Mouse (Mus musculus) intestine, embryonic 15.5 days (tissue): ENCODE measurements around the gene Gga3. TPM values are rescaled to one million over a fixed set of nuclear protein-coding genes. Genes with fewer than 3 reads are reported as not detected.
A peak's percentile ranks its signal among the peaks of the same experiment; 100 is the strongest.

Source experiments
- ATAC-seq: fragments of 200-750 bp; cut with Nextera tagmentation; 2 replicates; pipeline ENCODE4 v1.8.0; 2017; ENCODE audit warnings: moderate TSS enrichment, moderate library complexity
- H3K27ac ChIP-seq: fragments of 300-500 bp; sonication (generic); 2 replicates; pipeline ENCODE4 v1.5.1; 2015; ENCODE audit warnings: mild to moderate bottlenecking, inconsistent platforms
- H3K27me3 ChIP-seq: fragments of 300-500 bp; sonication (generic); replicated peaks from 2 replicates; pipeline ENCODE4 v1.6.1; 2015; ENCODE audit warnings: inconsistent platforms
- H3K36me3 ChIP-seq: fragments of 300-500 bp; sonication (generic); 2 replicates; pipeline ENCODE4 v1.6.1; 2015; ENCODE audit warnings: inconsistent platforms
- H3K4me1 ChIP-seq: fragments of 300-500 bp; sonication (generic); replicated peaks from 2 replicates; pipeline ENCODE4 v1.6.1; 2015; ENCODE audit warnings: inconsistent platforms
- H3K4me2 ChIP-seq: fragments of 300-500 bp; sonication (generic); replicated peaks from 2 replicates; pipeline ENCODE4 v1.6.1; 2015; ENCODE audit warnings: mild to moderate bottlenecking, inconsistent platforms
- H3K4me3 ChIP-seq: fragments of 300-500 bp; sonication (generic); replicated peaks from 2 replicates; pipeline ENCODE4 v1.5.1; 2015; ENCODE audit warnings: inconsistent platforms
- H3K9ac ChIP-seq: fragments of 300-500 bp; sonication (generic); 2 replicates; pipeline ENCODE4 v1.6.1; 2015; ENCODE audit warnings: inconsistent platforms
- H3K9me3 ChIP-seq: fragments of 300-500 bp; sonication (generic); 2 replicates; pipeline ENCODE4 v1.6.1; 2016; ENCODE audit warnings: inconsistent platforms
- WGBS: fragments of 180-500 bp; shearing (Covaris S2); methylation state at CpG from one replicate; pipeline ENCODE4 v1.1.7; 2015; 5-methylcytosine and 5-hydroxymethylcytosine counted together
- polyA plus RNA-seq: library from polyadenylated mRNA; unstranded; fragments of >200 nt; fragmentation: Nextera tagmentation; extraction: Ambion mirVana; gene quantifications from 2 replicates; pipeline ENCODE4 v1.2.1, GENCODE M21; 2015

Gene Gga3
- polyA plus RNA-seq, 1 experiment from 2014 or later = 18.3 TPM

DNA sequence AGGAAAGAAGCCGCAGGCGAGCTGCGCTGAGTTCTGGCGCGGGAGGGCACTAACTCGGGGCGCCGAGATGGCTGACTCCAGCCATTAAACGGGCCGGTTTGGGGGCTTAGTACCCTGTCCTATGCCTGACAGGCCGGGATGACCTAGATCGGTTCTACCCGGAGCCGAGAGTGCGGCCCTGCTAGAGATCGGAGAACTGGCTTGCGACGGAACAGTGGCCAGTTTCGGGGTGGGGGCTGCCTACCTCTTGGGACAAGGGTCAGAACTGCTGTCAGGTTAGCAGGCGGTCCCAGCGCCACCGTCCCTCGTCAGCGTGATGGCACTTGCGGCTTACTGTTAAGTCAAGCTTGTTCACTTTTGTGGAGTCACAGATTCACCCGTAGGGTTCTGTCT is 449 bp upstream of the Gga3 start:
- Histone ChIP-seq H3K27ac (peak overlapping the region; percentile 88), H3K9ac (peak overlapping the region; percentile 91), H3K27me3 (no peaks in the 10 kb centered on the region), H3K4me1 (peaks cover 15% of the 10 kb centered on the region), H3K36me3 (peaks cover 31% of the 10 kb centered on the region), H3K9me3 (no peaks in the 10 kb centered on the region), H3K4me3 (peak overlapping the region; percentile 94), H3K4me2 (peak overlapping the region; percentile 80)
- ATAC-seq = peak; percentile 35
- WGBS = under 1% methylated on average over 26 of the region's 26 CpGs

DNA sequence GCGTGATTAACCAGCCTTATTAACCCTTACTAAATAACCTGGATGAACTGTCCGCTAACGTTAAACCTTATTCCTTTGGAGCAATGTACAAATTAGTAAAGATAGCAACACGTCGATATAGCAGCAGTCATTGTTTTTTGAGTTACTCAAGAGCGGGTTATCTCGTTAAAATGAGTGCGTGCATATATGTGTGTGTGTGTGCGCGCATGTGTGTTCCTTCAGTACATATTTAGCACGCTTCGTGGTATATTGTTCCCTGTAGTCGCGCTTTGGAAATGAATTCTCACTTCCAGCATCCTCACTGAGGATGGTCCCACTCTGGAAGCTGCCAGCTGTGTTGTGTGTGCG is 749 bp downstream of the Gga3 start:
- Histone ChIP-seq H3K36me3 (peaks cover 21% of the 10 kb centered on the region), H3K9ac (peak overlapping the region; percentile 91), H3K27me3 (no peaks in the 10 kb centered on the region), H3K9me3 (no peaks in the 10 kb centered on the region), H3K4me3 (peak overlapping the region; percentile 94), H3K4me1 (peaks cover 15% of the 10 kb centered on the region), H3K4me2 (peak overlapping the region; percentile 80), H3K27ac (peak overlapping the region; percentile 88)
- WGBS = 4% methylated on average over 15 of the region's 15 CpGs
- no peak for ATAC-seq

DNA sequence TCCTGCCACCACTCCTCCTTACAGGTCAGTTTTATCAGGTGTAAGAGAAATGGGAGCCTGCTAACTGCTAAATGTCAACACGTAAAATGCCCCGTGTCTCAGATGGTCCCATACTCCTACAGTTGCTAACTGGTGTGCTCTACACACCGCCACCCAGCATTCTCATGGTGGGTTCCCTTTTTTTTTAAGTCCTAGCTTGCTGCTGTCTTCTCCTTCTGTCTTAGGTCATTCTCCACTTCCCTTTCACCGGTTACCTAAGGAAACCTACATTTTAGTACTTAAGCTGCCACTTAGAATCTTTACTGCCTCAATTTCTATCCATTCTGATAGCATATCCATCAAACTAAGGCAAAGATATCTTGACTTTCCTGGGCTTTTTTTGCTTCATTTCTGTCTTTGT is 2.7 kb downstream of the Gga3 start:
- Histone ChIP-seq H3K4me3 (no peak overlapping the region), H3K9ac (no peak overlapping the region), H3K4me1 (peaks cover 15% of the 10 kb centered on the region), H3K36me3 (peaks cover 14% of the 10 kb centered on the region), H3K27ac (no peak overlapping the region), H3K27me3 (no peaks in the 10 kb centered on the region), H3K9me3 (no peaks in the 10 kb centered on the region), H3K4me2 (no peak overlapping the region)
- WGBS = 86% methylated on average over 4 of the region's 4 CpGs
- ATAC-seq = no peak

DNA sequence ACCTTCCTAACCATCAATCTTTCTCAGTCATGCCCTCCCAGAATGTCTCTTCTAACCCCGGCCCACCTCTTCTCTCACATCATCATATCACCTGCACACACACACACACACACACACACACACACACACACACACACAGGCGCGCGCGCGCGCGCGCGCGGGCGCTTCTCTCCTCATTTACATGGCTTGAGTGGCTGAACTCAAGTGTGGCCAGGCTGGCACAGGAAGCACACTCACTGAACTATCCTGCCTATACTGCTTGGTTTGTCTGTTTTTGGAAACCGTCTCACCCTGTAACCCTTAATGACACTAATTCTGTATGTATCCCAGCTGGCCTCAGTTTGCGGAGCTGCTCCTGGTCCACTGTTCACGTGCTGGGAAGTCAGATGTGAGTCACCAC is 3.1 kb downstream of the Gga3 start:
- no peaks in the 10 kb centered on the region for H3K27me3 ChIP-seq
- peaks cover 15% of the 10 kb centered on the region for H3K4me1 ChIP-seq
- no peak overlapping the region for H3K4me2 ChIP-seq
- H3K4me3 ChIP-seq = no peak overlapping the region
- ATAC-seq = no peak
- 90% methylated on average over 15 of the region's 15 CpGs for WGBS
- peaks cover 10% of the 10 kb centered on the region for H3K36me3 ChIP-seq
- no peak overlapping the region for H3K27ac ChIP-seq
- no peaks in the 10 kb centered on the region for H3K9me3 ChIP-seq
- H3K9ac ChIP-seq = no peak overlapping the region

DNA sequence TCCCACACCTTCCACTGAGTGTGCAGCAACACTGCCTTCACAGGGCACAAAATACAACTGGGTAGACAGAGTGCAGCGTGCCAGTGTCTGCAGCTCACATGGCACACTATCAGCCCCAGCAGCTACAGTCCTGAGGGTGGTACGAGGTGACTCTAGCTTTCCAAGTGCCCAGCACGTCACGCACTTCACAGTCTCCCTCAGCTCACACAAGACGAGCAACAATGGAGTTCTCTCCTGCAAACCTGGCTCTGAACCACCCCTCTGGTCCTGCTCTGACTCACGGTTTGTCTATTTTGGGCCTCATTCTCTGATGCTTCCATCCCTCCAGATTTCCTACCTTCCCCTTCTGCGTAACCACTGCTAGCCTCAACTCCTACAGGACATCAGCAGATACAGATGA is 4.1 kb downstream of the Gga3 start:
- no peak for ATAC-seq
- Histone ChIP-seq H3K36me3 (peaks cover 14% of the 10 kb centered on the region), H3K27me3 (no peaks in the 10 kb centered on the region), H3K27ac (no peak overlapping the region), H3K4me3 (no peak overlapping the region), H3K9me3 (no peaks in the 10 kb centered on the region), H3K4me1 (peaks cover 9% of the 10 kb centered on the region), H3K4me2 (no peak overlapping the region), H3K9ac (no peak overlapping the region)
- 91% methylated on average over 7 of the region's 7 CpGs for WGBS

DNA sequence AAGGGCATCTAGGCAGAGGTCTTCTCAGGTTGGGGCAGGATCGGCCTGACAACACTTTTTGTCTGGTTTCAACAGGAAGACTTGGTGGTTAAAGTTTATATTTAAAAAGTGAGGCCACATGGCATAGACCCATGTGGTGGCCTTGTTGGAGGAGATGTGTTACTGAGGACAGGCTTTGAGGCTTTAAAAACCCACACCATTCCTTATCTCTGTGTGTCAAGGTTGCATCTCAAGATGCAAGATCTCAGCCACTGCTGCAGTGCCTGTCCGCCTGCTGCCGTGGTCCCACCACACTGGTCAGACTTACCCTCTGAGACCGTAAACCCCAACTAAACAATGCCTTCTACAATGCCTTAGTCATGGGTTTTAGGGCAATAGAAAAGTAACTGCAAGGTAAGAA is 5.5 kb downstream of the Gga3 start:
- no peak overlapping the region for H3K4me2 ChIP-seq
- no peaks in the 10 kb centered on the region for H3K9me3 ChIP-seq
- H3K4me3 ChIP-seq = no peak overlapping the region
- H3K27me3 ChIP-seq = no peaks in the 10 kb centered on the region
- no peak for ATAC-seq
- 94% methylated on average over 4 of the region's 4 CpGs for WGBS
- H3K4me1 ChIP-seq = peaks cover 7% of the 10 kb centered on the region
- H3K27ac ChIP-seq = no peak overlapping the region
- peaks cover 26% of the 10 kb centered on the region for H3K36me3 ChIP-seq
- H3K9ac ChIP-seq = no peak overlapping the region

DNA sequence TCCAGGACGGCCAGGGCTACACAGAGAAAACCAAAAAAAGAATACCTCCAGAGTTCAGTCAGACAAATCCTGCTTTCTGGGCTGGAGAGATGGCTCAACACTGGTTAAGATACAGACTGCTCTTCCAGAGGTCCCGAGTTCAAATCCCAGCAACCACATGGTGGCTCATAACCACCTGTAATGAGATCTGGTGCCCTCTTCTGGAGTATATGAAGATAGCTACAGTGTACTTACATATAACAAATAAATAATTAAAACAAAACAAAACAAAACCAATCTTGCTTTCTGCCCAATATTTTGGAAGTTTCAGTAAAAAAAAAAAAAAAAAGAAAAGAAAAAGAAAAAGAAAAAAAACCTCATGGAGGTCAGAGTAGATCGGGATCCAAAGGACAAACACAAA is 8.6 kb downstream of the Gga3 start:
- WGBS = 95% methylated on average over 3 of the region's 3 CpGs
- no peak for ATAC-seq

DNA sequence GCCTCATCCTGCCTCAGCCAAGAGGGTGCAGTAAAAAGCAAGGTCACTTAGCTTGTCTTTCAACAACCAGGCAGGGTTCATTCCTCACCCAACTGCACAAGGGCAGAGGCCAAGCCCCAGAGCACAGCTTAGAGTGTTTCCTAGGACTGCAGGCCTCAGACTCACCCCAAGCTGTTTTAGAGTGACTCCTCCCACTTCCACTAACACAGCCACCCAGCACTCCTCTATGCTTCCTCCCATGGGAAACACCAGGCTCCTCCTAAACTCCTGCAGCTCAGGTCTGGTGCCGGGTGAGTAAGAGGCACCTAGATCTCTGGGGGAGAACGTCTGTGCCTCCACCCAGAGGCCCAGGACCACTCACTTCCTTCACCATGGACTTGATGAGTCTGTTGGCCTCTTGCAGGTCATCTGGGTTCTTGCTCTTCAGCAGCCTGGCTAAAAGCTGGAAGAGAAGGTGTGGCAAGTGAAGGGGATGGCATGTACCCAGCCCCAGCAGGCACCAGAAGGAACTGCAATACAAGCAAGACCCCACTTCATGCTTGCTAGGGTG is 13.2 kb downstream of the Gga3 start:
- Histone ChIP-seq H3K4me1 (no peaks in the 10 kb centered on the region), H3K4me3 (no peak overlapping the region), H3K36me3 (peaks cover 74% of the 10 kb centered on the region), H3K27me3 (no peaks in the 10 kb centered on the region), H3K27ac (no peak overlapping the region), H3K9me3 (no peaks in the 10 kb centered on the region), H3K4me2 (no peak overlapping the region), H3K9ac (no peak overlapping the region)
- 82% methylated on average over 2 of the region's 2 CpGs for WGBS
- no peak for ATAC-seq

More for the DNA sequence above, 8.6 kb downstream of the Gga3 start:
- H3K27ac ChIP-seq = no peak overlapping the region
- H3K4me3 ChIP-seq = no peak overlapping the region
- no peaks in the 10 kb centered on the region for H3K27me3 ChIP-seq
- H3K4me1 ChIP-seq = no peaks in the 10 kb centered on the region
- H3K36me3 ChIP-seq = peaks cover 47% of the 10 kb centered on the region
- H3K4me2 ChIP-seq = no peak overlapping the region
- no peak overlapping the region for H3K9ac ChIP-seq
- no peaks in the 10 kb centered on the region for H3K9me3 ChIP-seq

DNA sequence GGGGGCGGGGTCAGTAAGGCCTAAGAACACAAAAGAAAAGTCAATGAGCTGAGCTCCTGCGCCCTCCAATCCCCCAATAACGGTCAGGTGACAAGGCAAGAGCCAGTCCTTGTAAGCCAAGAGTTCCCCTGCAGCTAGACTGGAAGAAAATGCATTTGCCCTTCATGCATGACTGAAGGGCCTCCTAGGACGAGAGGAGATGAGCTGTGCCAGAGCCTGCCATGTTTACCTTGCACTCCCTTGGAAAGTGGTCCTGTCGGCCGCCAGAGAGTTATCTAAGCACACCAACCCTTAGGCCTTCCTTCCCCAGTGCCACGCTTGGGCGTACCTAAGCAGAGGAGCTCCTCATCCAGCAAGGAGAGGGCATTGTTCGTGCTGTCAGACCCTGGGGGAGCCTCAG is 15.9 kb downstream of the Gga3 start:
- 83% methylated on average over 9 of the region's 9 CpGs for WGBS
- H3K4me3 ChIP-seq = no peak overlapping the region
- peaks cover 81% of the 10 kb centered on the region for H3K36me3 ChIP-seq
- no peak overlapping the region for H3K9ac ChIP-seq
- no peak overlapping the region for H3K27ac ChIP-seq
- no peak overlapping the region for H3K4me2 ChIP-seq
- H3K9me3 ChIP-seq = no peaks in the 10 kb centered on the region
- no peaks in the 10 kb centered on the region for H3K27me3 ChIP-seq
- no peak for ATAC-seq
- H3K4me1 ChIP-seq = no peaks in the 10 kb centered on the region

DNA sequence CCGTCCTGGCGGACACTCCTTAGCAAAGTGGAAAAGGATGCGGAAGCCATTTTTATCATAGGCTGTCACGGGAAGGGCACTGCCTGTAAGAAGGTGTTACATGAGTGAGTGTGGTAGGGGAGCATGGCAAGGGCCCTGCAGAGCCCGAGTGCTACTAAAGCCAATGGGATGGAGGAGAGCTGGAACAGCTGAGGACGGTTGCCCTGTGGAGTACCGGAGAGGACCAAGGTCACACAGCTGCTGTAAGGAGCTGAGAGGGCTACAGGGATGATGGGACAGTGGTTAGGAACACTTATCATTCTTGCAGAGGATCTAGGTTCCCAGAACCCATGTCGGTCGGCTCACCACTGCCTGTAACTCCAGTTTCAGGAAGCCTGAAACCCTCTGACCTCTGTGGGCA is 17.4 kb downstream of the Gga3 start:
- 89% methylated on average over 9 of the region's 9 CpGs for WGBS
- no peak overlapping the region for H3K27ac ChIP-seq
- no peak for ATAC-seq
- H3K9me3 ChIP-seq = no peaks in the 10 kb centered on the region
- no peak overlapping the region for H3K9ac ChIP-seq
- peaks cover 86% of the 10 kb centered on the region for H3K36me3 ChIP-seq
- no peaks in the 10 kb centered on the region for H3K4me1 ChIP-seq
- no peak overlapping the region for H3K4me3 ChIP-seq
- no peaks in the 10 kb centered on the region for H3K27me3 ChIP-seq
- H3K4me2 ChIP-seq = no peak overlapping the region

DNA sequence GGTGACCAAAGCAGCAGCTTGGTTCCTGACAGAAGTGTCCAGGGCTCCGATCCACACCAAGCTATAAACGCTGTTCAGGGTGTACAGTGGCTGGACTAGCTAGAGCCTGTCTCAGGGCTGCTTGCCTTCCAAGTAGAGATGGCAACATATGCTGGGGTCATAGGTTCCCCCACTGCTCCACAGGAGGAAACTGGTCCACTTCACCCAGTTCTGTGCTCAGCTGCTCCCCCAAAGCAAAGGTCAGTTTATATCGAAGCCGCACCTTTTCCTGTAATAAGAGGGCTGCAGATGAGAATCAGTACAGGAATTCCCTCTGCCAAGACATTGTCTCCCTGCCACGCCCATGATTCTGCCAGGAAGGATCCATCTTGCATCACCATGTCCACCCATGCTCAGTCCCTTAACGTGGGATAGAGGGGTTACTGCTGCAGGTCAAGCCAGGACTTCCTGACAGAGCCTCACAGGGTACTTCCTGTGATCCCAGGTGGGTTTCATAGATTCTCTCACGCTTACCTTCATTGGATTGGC is 18.2 kb downstream of the Gga3 start:
- peaks cover 86% of the 10 kb centered on the region for H3K36me3 ChIP-seq
- no peak for ATAC-seq
- no peak overlapping the region for H3K27ac ChIP-seq
- WGBS = 85% methylated on average over 7 of the region's 7 CpGs
- H3K9ac ChIP-seq = no peak overlapping the region
- H3K27me3 ChIP-seq = no peaks in the 10 kb centered on the region
- no peak overlapping the region for H3K4me2 ChIP-seq
- H3K9me3 ChIP-seq = no peaks in the 10 kb centered on the region
- no peaks in the 10 kb centered on the region for H3K4me1 ChIP-seq
- no peak overlapping the region for H3K4me3 ChIP-seq

DNA sequence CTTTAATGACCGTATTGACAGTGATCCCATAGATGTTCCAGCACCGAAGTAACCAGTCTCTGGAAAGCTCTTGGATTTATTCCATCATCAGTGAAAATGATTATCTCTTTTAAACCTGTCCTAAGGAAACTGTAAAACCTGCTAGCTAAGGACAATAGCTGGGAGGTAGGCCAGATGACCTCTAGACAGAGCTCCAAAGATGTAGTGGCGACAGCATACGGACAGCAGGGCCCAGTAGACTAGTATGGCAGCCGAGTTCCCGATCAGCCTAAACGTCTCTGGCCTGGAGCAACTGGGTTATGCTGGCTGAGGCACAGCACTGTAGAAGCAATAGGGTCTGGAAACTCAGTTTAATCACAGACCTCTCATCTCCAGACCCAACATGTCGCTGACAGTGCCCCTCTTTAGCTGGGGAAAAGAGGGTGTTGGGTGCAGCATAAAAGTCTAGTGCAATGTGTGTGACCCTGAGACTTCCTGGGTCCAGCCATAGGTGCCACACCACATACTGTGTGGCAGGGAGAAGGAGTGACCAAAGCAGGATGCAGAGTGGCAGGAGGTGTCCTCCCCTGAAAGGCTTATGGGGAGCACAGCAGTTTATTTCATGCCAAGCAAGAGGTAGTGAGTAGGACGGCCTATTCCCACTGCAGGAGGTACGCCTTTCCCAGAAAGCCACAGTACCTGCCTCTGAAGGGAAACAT is 19.3 kb downstream of the Gga3 start:
- WGBS = 86% methylated on average over 10 of the region's 10 CpGs
- H3K27ac ChIP-seq = no peak overlapping the region

More for the DNA sequence above, 19.3 kb downstream of the Gga3 start:
- Histone ChIP-seq H3K4me2 (no peak overlapping the region), H3K9ac (no peak overlapping the region), H3K36me3 (peaks cover 82% of the 10 kb centered on the region), H3K4me1 (no peaks in the 10 kb centered on the region), H3K9me3 (no peaks in the 10 kb centered on the region), H3K27me3 (no peaks in the 10 kb centered on the region), H3K4me3 (no peak overlapping the region)
- no peak for ATAC-seq
